Comparison of ENCODE assay signal across 8 mouse cellular contexts in the genomic region with DNA sequence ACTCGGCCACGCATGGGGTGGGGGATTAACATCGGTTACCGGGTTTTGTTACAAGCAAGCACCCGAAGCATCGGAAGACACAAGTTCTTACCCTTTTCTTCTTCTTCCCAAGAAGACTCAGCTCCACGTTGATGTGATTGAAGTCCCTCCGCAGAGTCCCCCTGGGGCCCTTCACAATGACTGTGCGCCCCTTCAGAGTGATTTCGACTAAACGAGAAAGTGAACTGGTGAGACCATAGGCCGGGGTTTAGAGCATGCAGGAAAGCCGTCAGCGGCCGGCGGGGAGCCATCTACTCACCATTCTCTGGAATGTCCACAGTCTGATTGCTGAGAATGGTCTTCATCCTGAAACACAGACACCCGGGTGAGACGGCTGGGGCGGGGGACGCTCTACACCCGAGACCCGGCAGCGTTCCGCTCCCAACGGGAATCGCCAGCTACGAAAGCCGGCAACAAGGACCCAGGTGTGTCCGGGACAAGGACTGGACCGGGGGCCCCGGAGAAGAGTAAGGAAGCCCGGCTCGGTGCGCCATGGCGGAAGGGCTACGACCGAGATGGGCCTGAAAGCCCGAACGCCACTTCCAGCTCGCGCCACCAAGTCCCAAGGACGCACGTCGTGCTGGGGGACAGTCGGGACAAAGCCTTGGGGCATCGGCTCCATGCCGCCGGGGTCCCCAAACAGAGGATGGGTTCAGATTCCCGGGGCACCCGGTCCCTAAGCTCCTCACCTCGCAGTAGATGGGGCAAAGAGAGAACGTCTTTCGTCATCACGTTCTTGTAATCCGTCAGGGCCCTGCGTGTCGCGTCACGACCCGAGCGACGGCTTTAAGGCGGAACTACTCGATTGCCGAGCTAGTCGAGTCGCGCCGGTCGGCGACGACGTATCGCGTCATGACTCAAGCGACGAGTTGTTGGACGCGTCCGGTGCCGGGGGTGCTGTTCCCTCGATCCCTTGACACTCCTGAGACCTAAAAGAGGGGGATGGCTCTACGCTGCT. TPM values are rescaled to one million over a fixed set of nuclear protein-coding genes. Genes with fewer than 3 reads are reported as not detected.
A peak's percentile ranks its signal among the peaks of the same experiment; 100 is the strongest.
DNase-seq lines count a peak whose midpoint lies in the region; ATAC-seq and TF ChIP-seq lines count a peak whose summit lies in the region.

A gene (minus strand): TSS at position 797 of the 997 bp plus-strand sequence.
A gene (plus strand): TSS at position 850 of the 997 bp plus-strand sequence.

- TF ChIP-seq EP300 in heart, postnatal 0 days (IDR thresholded peaks at IDR 0.05; ENCODE audit: low read depth), result peak; percentile 25; the same call in 1 of the 2 replicates

- peak; percentile 98 for ATAC-seq in forebrain, embryonic 12.5 days (ENCODE audit: low FRiP score)
- peak; percentile 97 for ATAC-seq in heart, postnatal 0 days (ENCODE audit: insufficient read depth, low read depth)
- peak; percentile 95 for ATAC-seq in liver, embryonic 16.5 days (ENCODE audit: low read depth)
- peak; percentile 97 for ATAC-seq in neural tube, embryonic 13.5 days (ENCODE audit: low read depth)

- TF ChIP-seq POLR2A in testis, adult 2 months (IDR thresholded peaks at IDR 0.05; ENCODE audit: control insufficient read depth, low read depth, low read length), result peak; percentile 97

- peak within 1 kb of the TSS; percentile 99 for H3K4me3 ChIP-seq in E14TG2a.4 (replicated peaks; ENCODE audit: low read length)
- H3K4me3 ChIP-seq in forebrain, embryonic 12.5 days (replicated peaks), result peak within 1 kb of the TSS; percentile 98
- peak within 1 kb of the TSS; percentile 87 for H3K4me3 ChIP-seq in heart, postnatal 0 days (ENCODE audit: low read depth, low read length)
- peak within 1 kb of the TSS; percentile 98 for H3K4me3 ChIP-seq in liver, embryonic 16.5 days (ENCODE audit: low read depth, low read length)
- H3K4me3 ChIP-seq in neural tube, embryonic 13.5 days, result peak within 1 kb of the TSS; percentile 72
- peak within 1 kb of the TSS; percentile 95 for H3K4me3 ChIP-seq in testis, adult 2 months (ENCODE audit: control insufficient read depth, low read depth, low read length)

- no peaks in the 10 kb centered on the region for H3K27me3 ChIP-seq in E14TG2a.4 (ENCODE audit: insufficient read depth, low read length)
- H3K27me3 ChIP-seq in forebrain, embryonic 12.5 days, result no peaks in the 10 kb centered on the region
- no peaks in the 10 kb centered on the region for H3K27me3 ChIP-seq in heart, postnatal 0 days (ENCODE audit: control insufficient read depth, insufficient read depth, low read length)
- no peaks in the 10 kb centered on the region for H3K27me3 ChIP-seq in liver, embryonic 16.5 days (ENCODE audit: control insufficient read depth, insufficient read depth, low read depth, low read length)
- H3K27me3 ChIP-seq in neural tube, embryonic 13.5 days, result no peaks in the 10 kb centered on the region
- H3K27me3 ChIP-seq in testis, adult 2 months (ENCODE audit: control insufficient read depth, insufficient read depth, low read length), result no peaks in the 10 kb centered on the region

- H3K27ac ChIP-seq in forebrain, embryonic 12.5 days, result peak within 1 kb of the TSS; percentile 92
- peak within 1 kb of the TSS; percentile 92 for H3K27ac ChIP-seq in heart, postnatal 0 days (ENCODE audit: low read depth)
- peak within 1 kb of the TSS; percentile 84 for H3K27ac ChIP-seq in liver, embryonic 16.5 days (ENCODE audit: low read length)
- H3K27ac ChIP-seq in neural tube, embryonic 13.5 days (replicated peaks), result peak within 1 kb of the TSS; percentile 94
- peak within 1 kb of the TSS; percentile 88 for H3K27ac ChIP-seq in testis, adult 2 months (ENCODE audit: control insufficient read depth, insufficient read depth, low read depth, low read length)

- peaks cover 39% of the 10 kb centered on the region for H3K4me1 ChIP-seq in E14TG2a.4 (replicated peaks; ENCODE audit: low read depth, low read length)
- peaks cover 20% of the 10 kb centered on the region for H3K4me1 ChIP-seq in forebrain, embryonic 12.5 days
- peaks cover 9% of the 10 kb centered on the region for H3K4me1 ChIP-seq in heart, postnatal 0 days (ENCODE audit: control insufficient read depth, insufficient read depth)
- H3K4me1 ChIP-seq in liver, embryonic 16.5 days (ENCODE audit: control insufficient read depth, low read depth, low read length), result peaks cover 14% of the 10 kb centered on the region
- peaks cover 34% of the 10 kb centered on the region for H3K4me1 ChIP-seq in neural tube, embryonic 13.5 days (replicated peaks)
- H3K4me1 ChIP-seq in testis, adult 2 months (ENCODE audit: control insufficient read depth, insufficient read depth, low read length), result peaks cover 2% of the 10 kb centered on the region

- peak within 1 kb of the TSS; percentile 99 for H3K9ac ChIP-seq in forebrain, embryonic 12.5 days
- peak within 1 kb of the TSS; percentile 98 for H3K9ac ChIP-seq in heart, postnatal 0 days (replicated peaks; ENCODE audit: low read depth, low read length)
- peak within 1 kb of the TSS; percentile 99 for H3K9ac ChIP-seq in liver, embryonic 16.5 days (ENCODE audit: low read depth, low read length)
- peak within 1 kb of the TSS; percentile 96 for H3K9ac ChIP-seq in neural tube, embryonic 13.5 days

- no peak for TF ChIP-seq CTCF in E14TG2a.4 (conservative IDR thresholded peaks at IDR 0.05; ENCODE audit: low read length)
- no peak for TF ChIP-seq CTCF in heart, postnatal 0 days (IDR thresholded peaks at IDR 0.05; ENCODE audit: low read depth)
- no peak for TF ChIP-seq CTCF in testis, adult 2 months (IDR thresholded peaks at IDR 0.05; ENCODE audit: control insufficient read depth, insufficient read depth, insufficient replicate concordance, low read depth, low read length)

- peak; percentile 97 for DNase-seq in c-Kit-positive CD71-positive TER-119-positive erythroid progenitor cells, embryonic 14.5 days (ENCODE audit: low spot score)
- peak; percentile 95 for DNase-seq in heart, postnatal 0 days (ENCODE audit: low spot score)
- peak; percentile 99 to 100 for DNase-seq in kidney, postnatal 4 days

- H3K36me3 ChIP-seq in E14TG2a.4 (ENCODE audit: insufficient read depth, low read length), result peaks cover 71% of the 10 kb centered on the region
- peaks cover 36% of the 10 kb centered on the region for H3K36me3 ChIP-seq in forebrain, embryonic 12.5 days (replicated peaks)
- H3K36me3 ChIP-seq in heart, postnatal 0 days (replicated peaks; ENCODE audit: control insufficient read depth, insufficient read depth, low read length), result peaks cover 47% of the 10 kb centered on the region
- peaks cover 30% of the 10 kb centered on the region for H3K36me3 ChIP-seq in liver, embryonic 16.5 days (ENCODE audit: control insufficient read depth, insufficient read depth)
- H3K36me3 ChIP-seq in neural tube, embryonic 13.5 days, result peaks cover 45% of the 10 kb centered on the region
- H3K36me3 ChIP-seq in testis, adult 2 months (ENCODE audit: control insufficient read depth, insufficient read depth, low read length), result peaks cover 3% of the 10 kb centered on the region

- peak within 1 kb of the TSS; percentile 84 for H3K4me2 ChIP-seq in forebrain, embryonic 12.5 days
- H3K4me2 ChIP-seq in heart, postnatal 0 days (ENCODE audit: low read depth, low read length), result peak within 1 kb of the TSS; percentile 80
- peak within 1 kb of the TSS; percentile 89 for H3K4me2 ChIP-seq in liver, embryonic 16.5 days (ENCODE audit: low read depth, low read length)
- peak within 1 kb of the TSS; percentile 87 for H3K4me2 ChIP-seq in neural tube, embryonic 13.5 days

- under 1% methylated on average over 83 of the region's 83 CpGs for WGBS in forebrain, embryonic 12.5 days
- under 1% methylated on average over 83 of the region's 83 CpGs for WGBS in heart, postnatal 0 days
- under 1% methylated on average over 83 of the region's 83 CpGs for WGBS in liver, embryonic 16.5 days (ENCODE audit: insufficient replicate concordance)
- WGBS in neural tube, embryonic 13.5 days, result under 1% methylated on average over 83 of the region's 83 CpGs

- H3K9me3 ChIP-seq in E14TG2a.4 (ENCODE audit: low read length), result no peaks in the 10 kb centered on the region
- no peaks in the 10 kb centered on the region for H3K9me3 ChIP-seq in forebrain, embryonic 12.5 days
- no peaks in the 10 kb centered on the region for H3K9me3 ChIP-seq in heart, postnatal 0 days (replicated peaks; ENCODE audit: control insufficient read depth, low read length)
- no peaks in the 10 kb centered on the region for H3K9me3 ChIP-seq in liver, embryonic 16.5 days (replicated peaks; ENCODE audit: control insufficient read depth, low read length)
- H3K9me3 ChIP-seq in neural tube, embryonic 13.5 days, result no peaks in the 10 kb centered on the region

RNA-seq across cellular contexts. Expression of the first gene that starts in this region (rescaled TPM):
- 738 and 747 TPM in 2 replicates for polyA plus RNA-seq in forebrain, embryonic 12.5 days (2016; fragmentation: Nextera tagmentation; extraction: Ambion mirVana)
- total RNA-seq in heart, postnatal 0 days (2014; rRNA removed; ENCODE audit: low replicate concordance), result 1,074 and 1,362 TPM in 2 replicates
- polyA plus RNA-seq in heart, postnatal 0 days (2015; fragmentation: Nextera tagmentation; extraction: Ambion mirVana), result 506 and 542 TPM in 2 replicates
- 482 and 527 TPM in 2 replicates for polyA plus RNA-seq in liver, embryonic 16.5 days (2015; fragmentation: Nextera tagmentation; extraction: Ambion mirVana)
- polyA plus RNA-seq in neural tube, embryonic 13.5 days (2015; fragmentation: Nextera tagmentation; extraction: Ambion mirVana), result 632 and 651 TPM in 2 replicates
- polyA plus RNA-seq in testis, adult 2 months (2012; rRNA removed), result 137 and 148 TPM in 2 replicates

RNA-seq across cellular contexts. Expression of the second gene that starts in this region (rescaled TPM):
- 61.4 and 66.6 TPM in 2 replicates for polyA plus RNA-seq in forebrain, embryonic 12.5 days (2016; fragmentation: Nextera tagmentation; extraction: Ambion mirVana)
- 26.2 and 36.8 TPM in 2 replicates for total RNA-seq in heart, postnatal 0 days (2014; rRNA removed; ENCODE audit: low replicate concordance)
- polyA plus RNA-seq in heart, postnatal 0 days (2015; fragmentation: Nextera tagmentation; extraction: Ambion mirVana), result 71.5 and 75.2 TPM in 2 replicates
- polyA plus RNA-seq in liver, embryonic 16.5 days (2015; fragmentation: Nextera tagmentation; extraction: Ambion mirVana), result 28.2 and 35.1 TPM in 2 replicates
- 60.7 and 63.3 TPM in 2 replicates for polyA plus RNA-seq in neural tube, embryonic 13.5 days (2015; fragmentation: Nextera tagmentation; extraction: Ambion mirVana)
- polyA plus RNA-seq in testis, adult 2 months (2012; rRNA removed), result 29.5 and 32.1 TPM in 2 replicates

Comparison
In these comparisons a context has a peak if more than half of its experiments do, and no peak if none do; other contexts are left out.
1. Peak in every context shown above with its lines: DNase-seq, ATAC-seq, H3K4me3 ChIP-seq and H3K27ac ChIP-seq.